Mouse (Mus musculus) lung, postnatal 0 days (tissue): Measurements from ENCODE around the gene Gm12216. TPM values are rescaled to one million over a fixed set of nuclear protein-coding genes. Genes with fewer than 3 reads are reported as not detected.
A peak's percentile ranks its signal among the peaks of the same experiment; 100 is the strongest.

Source experiments
- ATAC-seq: fragments of 200-750 bp; cut with Nextera tagmentation; 2 replicates; pipeline ENCODE4 v1.8.0; 2017; ENCODE audit warnings: moderate library complexity
- DNase-seq: peaks from one replicate; pipeline ENCODE4 v3.0.0-alpha.2; 2016; ENCODE audit warnings: low spot score
- H3K27ac ChIP-seq: fragments of 300-500 bp; sonication (generic); 2 replicates; pipeline ENCODE4 v1.5.1; 2014; ENCODE audit warnings: antibody characterized with exemption, mild to moderate bottlenecking, low read length, mixed read lengths
- H3K27me3 ChIP-seq: fragments of 300-500 bp; sonication (generic); replicated peaks from 2 replicates; pipeline ENCODE4 v1.6.1; 2014; ENCODE audit warnings: low read length, mixed read lengths; ENCODE audit not compliant: insufficient read depth
- H3K36me3 ChIP-seq: fragments of 300-500 bp; sonication (generic); 2 replicates; pipeline ENCODE4 v1.6.1; 2014; ENCODE audit warnings: low read length, mixed read lengths; ENCODE audit not compliant: insufficient read depth
- H3K4me1 ChIP-seq: fragments of 300-500 bp; sonication (generic); 2 replicates; pipeline ENCODE4 v1.6.1; 2014; ENCODE audit warnings: antibody characterized with exemption, low read depth, low read length, mixed read lengths; ENCODE audit not compliant: insufficient read depth
- H3K4me2 ChIP-seq: fragments of 300-500 bp; sonication (generic); replicated peaks from 2 replicates; pipeline ENCODE4 v1.6.1; 2014; ENCODE audit warnings: low read depth, mild to moderate bottlenecking, low read length, moderate library complexity, mixed read lengths
- H3K4me3 ChIP-seq: fragments of 300-500 bp; sonication (generic); 2 replicates; pipeline ENCODE4 v1.5.1; 2014; ENCODE audit warnings: low read depth, low read length
- H3K9ac ChIP-seq: fragments of 300-500 bp; sonication (generic); replicated peaks from 2 replicates; pipeline ENCODE4 v1.6.1; 2014; ENCODE audit warnings: low read depth, mild to moderate bottlenecking
- H3K9me3 ChIP-seq: fragments of 300-500 bp; sonication (generic); 2 replicates; pipeline ENCODE4 v1.6.1; 2016; ENCODE audit warnings: low read length, mixed read lengths
- CTCF ChIP-seq: IDR thresholded peaks from 2 replicates; pipeline ENCODE4 v1.5.1; 2016; ENCODE audit warnings: antibody characterized with exemption, mild to moderate bottlenecking
- EP300 ChIP-seq: IDR thresholded peaks from 2 replicates; pipeline ENCODE4 v1.6.1; 2016; ENCODE audit warnings: antibody characterized with exemption, mild to moderate bottlenecking, control low read depth
- WGBS: fragments of 180-500 bp; shearing (Covaris S2); extraction: QIAGEN DNeasy Blood & Tissue Kit; methylation state at CpG from one replicate; pipeline ENCODE4 v1.1.7; 2014; 5-methylcytosine and 5-hydroxymethylcytosine counted together
- polyA plus RNA-seq: library from polyadenylated mRNA; unstranded; fragments of >200 nt; fragmentation: Nextera tagmentation; extraction: Ambion mirVana; gene quantifications from 2 replicates; pipeline ENCODE4 v1.2.1, GENCODE M21; 2015

The Gm12216 gene
- polyA plus RNA-seq, 1 experiment from 2014 or later = 5.4 TPM

- Histone ChIP-seq H3K4me3 (no peak overlapping the region), H3K27me3 (no peaks in the 10 kb centered on the region), H3K9me3 (no peaks in the 10 kb centered on the region), H3K4me1 (no peaks in the 10 kb centered on the region), H3K4me2 (no peak overlapping the region), H3K27ac (no peak overlapping the region), H3K9ac (no peak overlapping the region), H3K36me3 (peaks cover 31% of the 10 kb centered on the region)
- peak; percentile 38; the same call in 1 of the 2 replicates for ATAC-seq
- WGBS = 53% methylated on average over 5 of the region's 5 CpGs
- no peak for TF ChIP-seq CTCF
- TF ChIP-seq EP300 = no peak
- DNase-seq = no peak
Observed at GRCm38 (mm10) chr11:53778455-53778854, 80.6 kb downstream of the Gm12216 start.

- 0 out of 2 replicates have a peak overlapping the region, but pooled peaks have one; percentile 20 for H3K27ac ChIP-seq
- peaks cover 31% of the 10 kb centered on the region for H3K36me3 ChIP-seq
- no peak overlapping the region for H3K4me2 ChIP-seq
- 55% methylated on average over 5 of the region's 5 CpGs for WGBS
- ATAC-seq = no peak
- H3K9ac ChIP-seq = no peak overlapping the region
- DNase-seq = no peak
- no peaks in the 10 kb centered on the region for H3K9me3 ChIP-seq
- no peak for TF ChIP-seq CTCF
- TF ChIP-seq EP300 = no peak
- H3K4me1 ChIP-seq = no peaks in the 10 kb centered on the region
- H3K27me3 ChIP-seq = no peaks in the 10 kb centered on the region
- no peak overlapping the region for H3K4me3 ChIP-seq
Observed at GRCm38 (mm10) chr11:53777736-53778135, 81.3 kb downstream of the Gm12216 start.

DNA sequence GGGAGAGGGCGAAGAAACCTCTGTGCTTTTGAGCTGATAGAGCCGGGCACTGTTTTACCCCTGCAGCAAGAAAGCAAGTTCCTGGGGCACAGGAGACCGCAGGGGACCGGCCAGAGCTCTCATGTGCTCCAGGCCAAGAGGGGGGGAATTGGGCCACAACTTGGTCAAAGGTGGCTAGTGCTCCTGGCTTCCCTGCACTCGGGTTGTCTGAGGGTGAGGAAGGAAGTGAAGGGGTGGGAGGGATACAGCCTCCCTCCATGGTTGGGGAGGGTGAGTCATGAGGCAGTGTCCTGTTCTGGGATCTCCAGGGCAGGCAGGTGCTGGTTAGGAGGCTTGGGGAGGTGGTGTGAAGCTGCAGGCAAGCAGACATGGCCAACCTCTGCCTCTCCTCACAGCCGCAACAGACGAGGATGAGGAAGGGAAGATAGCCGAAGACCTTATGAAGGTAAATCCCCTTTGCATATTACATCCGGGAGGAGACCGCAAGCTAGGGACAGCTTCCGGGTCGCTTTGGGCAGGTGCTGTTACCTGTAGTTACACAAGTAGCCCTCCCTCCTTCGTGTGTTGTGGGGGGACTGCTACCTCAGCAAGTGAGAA is 84.3 kb downstream of the Gm12216 start:
- ATAC-seq (no peak), DNase-seq (no peak)
- TF ChIP-seq EP300 (no peak), CTCF (no peak)
- 86% methylated on average over 13 of the region's 13 CpGs for WGBS
- Histone ChIP-seq H3K27ac (no peak overlapping the region), H3K4me1 (peaks cover 9% of the 10 kb centered on the region; the same call in 1 of the 2 replicates), H3K9me3 (no peaks in the 10 kb centered on the region), H3K4me3 (no peak overlapping the region), H3K9ac (no peak overlapping the region), H3K4me2 (no peak overlapping the region), H3K36me3 (peaks cover 31% of the 10 kb centered on the region), H3K27me3 (no peaks in the 10 kb centered on the region)

GRCm38 (mm10) chr11:53773641-53774360 is 85.3 kb downstream of the Gm12216 start:
- H3K9me3 ChIP-seq = no peaks in the 10 kb centered on the region
- no peak for ATAC-seq
- H3K4me3 ChIP-seq = no peak overlapping the region
- H3K27ac ChIP-seq = no peak overlapping the region
- H3K27me3 ChIP-seq = no peaks in the 10 kb centered on the region
- peaks cover 13% of the 10 kb centered on the region for H3K4me1 ChIP-seq
- no peak overlapping the region for H3K9ac ChIP-seq
- peaks cover 31% of the 10 kb centered on the region for H3K36me3 ChIP-seq
- DNase-seq = no peak
- TF ChIP-seq CTCF = no peak
- TF ChIP-seq EP300 = no peak
- WGBS = 87% methylated on average over 16 of the region's 16 CpGs
- no peak overlapping the region for H3K4me2 ChIP-seq

DNA sequence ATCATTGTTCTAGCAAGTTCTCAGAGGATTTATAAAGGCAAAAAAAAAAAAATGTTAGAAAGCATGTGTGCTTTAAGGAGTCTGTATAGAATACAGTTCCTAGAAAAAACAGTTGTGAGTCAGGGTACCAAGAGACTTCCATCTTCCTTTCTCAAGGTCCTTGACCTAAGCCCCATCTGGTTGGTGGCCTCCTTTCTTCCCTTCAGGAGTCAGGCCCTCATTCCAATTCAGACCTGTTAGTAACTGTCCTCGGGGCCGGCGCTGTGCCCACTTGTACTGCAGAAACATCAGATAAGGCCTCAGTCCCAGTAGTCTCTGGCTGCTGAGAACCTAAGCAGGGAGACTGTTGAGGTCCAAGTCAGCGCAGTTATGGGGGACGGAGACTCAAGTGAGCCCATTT is 86.0 kb downstream of the Gm12216 start, which contains the start of gene Gm17334:
TSS of gene Gm17334 (minus strand) at position 101 of the 400 bp plus-strand sequence.
- H3K4me2 ChIP-seq = peak within 1 kb of the TSS; percentile 68

DNA sequence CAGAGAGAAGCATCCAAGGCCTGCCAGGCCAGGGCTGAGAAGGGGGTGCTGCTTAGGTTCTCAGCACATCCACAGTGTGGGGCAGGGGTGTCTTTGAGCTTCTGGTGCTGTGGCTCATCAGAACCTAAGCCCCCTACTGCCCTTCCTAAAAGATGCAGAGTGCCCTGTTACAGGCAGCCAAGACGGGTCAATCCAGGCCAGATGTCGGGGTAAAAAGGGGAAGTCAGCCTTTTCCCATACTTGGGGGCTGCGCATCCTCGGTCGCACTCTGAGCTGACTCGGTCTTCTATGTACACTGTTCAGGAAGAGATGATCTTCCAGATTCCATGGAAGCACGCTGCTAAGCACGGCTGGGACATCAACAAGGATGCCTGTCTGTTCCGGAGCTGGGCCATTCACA is 86.5 kb downstream of the Gm12216 start:
- H3K9me3 ChIP-seq = no peaks in the 10 kb centered on the region
- peak overlapping the region; percentile 11; the same call in 1 of the 2 replicates for H3K4me2 ChIP-seq
- TF ChIP-seq EP300 (no peak), CTCF (no peak)
- peaks cover 31% of the 10 kb centered on the region for H3K36me3 ChIP-seq
- H3K27ac ChIP-seq = no peak overlapping the region
- peaks cover 13% of the 10 kb centered on the region for H3K4me1 ChIP-seq
- H3K4me3 ChIP-seq = no peak overlapping the region
- 74% methylated on average over 9 of the region's 9 CpGs for WGBS
- H3K9ac ChIP-seq = no peak overlapping the region
- DNase-seq (no peak), ATAC-seq (no peak)
- H3K27me3 ChIP-seq = no peaks in the 10 kb centered on the region

More for the DNA sequence above, 86.0 kb downstream of the Gm12216 start, which contains the start of gene Gm17334:
- DNase-seq = no peak
- Histone ChIP-seq H3K9me3 (no peaks in the 10 kb centered on the region), H3K9ac (no peak within 1 kb of the TSS), H3K4me3 (no peak within 1 kb of the TSS), H3K4me1 (peaks cover 13% of the 10 kb centered on the region), H3K36me3 (peaks cover 31% of the 10 kb centered on the region), H3K27me3 (no peaks in the 10 kb centered on the region), H3K27ac (no peak within 1 kb of the TSS)
- 78% methylated on average over 5 of the region's 5 CpGs for WGBS
- TF ChIP-seq EP300 (no peak), CTCF (no peak)
- ATAC-seq = no peak
